Comparison of ENCODE assay signal across 9 mouse cellular contexts in the genomic region with DNA sequence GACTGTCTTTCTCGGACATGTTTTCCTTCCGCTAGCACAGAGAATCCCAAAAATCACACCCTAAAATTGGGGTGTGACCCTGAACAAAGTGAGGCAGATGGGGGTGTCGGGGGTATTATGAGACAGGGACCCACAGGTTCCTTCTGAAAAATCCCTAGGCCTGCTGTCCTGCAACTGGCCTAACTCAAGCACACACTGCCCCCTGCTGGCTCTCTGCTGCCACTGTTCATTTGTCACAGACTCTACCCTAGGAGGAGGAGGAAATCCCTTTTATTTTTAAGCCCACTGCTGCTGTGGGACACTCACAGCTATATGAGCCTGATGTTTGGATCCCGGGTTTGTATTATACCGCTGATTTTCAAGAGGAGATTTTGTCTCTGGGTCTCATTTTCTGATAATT. TPM values are rescaled to one million over a fixed set of nuclear protein-coding genes. Genes with fewer than 3 reads are reported as not detected.
DNase-seq lines count a peak whose midpoint lies in the region; ATAC-seq and TF ChIP-seq lines count a peak whose summit lies in the region.
"Had no signal": no experiment of that assay in that cellular context is flagged by ENCODE, and none has a peak within 500 bp of the region (broad histone marks: within the 10 kb centered on the region; RNA-seq: fewer than 3 reads in every experiment).

No protein-coding gene starts in this region.

- TF ChIP-seq CTCF in Patski (IDR thresholded peaks at IDR 0.05) = peak; percentile 96

- CTCF ChIA-PET in Patski (lab: Charles Lee) = interaction anchor here (0.7 to 1.0 kb wide), 2 partner anchors 11 to 73 kb away, joined by 3 to 4 read pairs; no protein-coding TSS in a partner anchor

- peaks cover 6% of the 10 kb centered on the region for H3K27me3 ChIP-seq in Patski

- POLR2A ChIA-PET in Patski (lab: Charles Lee) = no interaction called here

- ATAC-seq in Patski = peak; percentile 72

- in situ Hi-C loops in Patski (cut with MboI; ENCODE audit: low pct_unique_long_range_greater_than_20kb) = loop anchor here (5.0 kb wide), 1 partner anchor 73 kb away; no protein-coding TSS in a partner anchor

- peak; percentile 7 for DNase-seq in Patski (ENCODE audit: low read depth, low spot score)
- peak; percentile 52 for DNase-seq in cerebellum, adult 9-10 months
- peak; percentile 38 to 90 for DNase-seq in frontal cortex, adult 2 months (ENCODE audit: extremely low spot score in 1 of 2, low spot score in 1 of 2)
- peak; percentile 37 for DNase-seq in hindlimb bud, embryonic 11.5 days (ENCODE audit: extremely low spot score, low read depth, low spot score)
- peak; percentile 43 for DNase-seq in left cerebral cortex, adult 11 months (ENCODE audit: low spot score)
- peak; percentile 66 to 82 for DNase-seq in lung, postnatal 4 days
- DNase-seq in right cerebral cortex, adult 18-20 months = peak; percentile 81
- DNase-seq in urinary bladder, postnatal 14 days (ENCODE audit: low spot score) = peak; percentile 70

RNA-seq across cellular contexts. Expression of a gene that starts 28.6 kb away (rescaled TPM):
- polyA plus RNA-seq in Patski (2021) = 22.0 TPM
- 40.6 and 42.8 TPM in 2 replicates for polyA plus RNA-seq in frontal cortex, adult 2 months (2012; rRNA removed)

RNA-seq across cellular contexts. Expression of a gene that starts 30.9 kb away (rescaled TPM):
- polyA plus RNA-seq in Patski (2021) = 22.0 TPM
- polyA plus RNA-seq in frontal cortex, adult 2 months (2012; rRNA removed) = 13.1 and 13.7 TPM in 2 replicates

RNA-seq across cellular contexts. Expression of a gene that starts 49.6 kb away (rescaled TPM):
- polyA plus RNA-seq in Patski (2021) = not detected
- polyA plus RNA-seq in frontal cortex, adult 2 months (2012; rRNA removed) = 21.5 and 22.2 TPM in 2 replicates
- polyA plus RNA-seq: macrophage had no signal

Comparison
In these comparisons a context has a peak if more than half of its experiments do, and no peak if none do; other contexts are left out.
1. Peak in every context shown above with its lines: DNase-seq and ATAC-seq.
2. DNase-seq: peak in every context shown above with its lines; median percentile 81 in right cerebral cortex, adult 18-20 months; 74 in lung, postnatal 4 days; 70 in urinary bladder, postnatal 14 days; 64 in frontal cortex, adult 2 months; 52 in cerebellum, adult 9-10 months; 43 in left cerebral cortex, adult 11 months; 37 in hindlimb bud, embryonic 11.5 days; 7 in Patski.
3. RNA of a gene that starts 49.6 kb away (polyA plus RNA-seq): 21.5 to 22.2 TPM in frontal cortex, adult 2 months; not detected in Patski (single experiment); every median in the first group is over 10 times any median in the second.